Mouse (Mus musculus) heart, embryonic 16.5 days (tissue): ENCODE data around the gene Cog4. TPM values are rescaled to one million over a fixed set of nuclear protein-coding genes. Genes with fewer than 3 reads are reported as not detected.
"Not testable (repeated sequence)": the region's sequence is repeated elsewhere in the genome, so short reads cannot be mapped to it uniquely, and the experiment has no call there.

ENCODE experiments used
- ATAC-seq: fragments of 200-750 bp; cut with Nextera tagmentation; replicated peaks from 2 replicates; pipeline ENCODE4 v1.8.0; 2017; ENCODE audit warnings: moderate number of reproducible peaks; ENCODE audit not compliant: insufficient read depth, low FRiP score; ENCODE audit errors: extremely low read depth
- H3K27ac ChIP-seq: fragments of 300-500 bp; sonication (generic); 2 replicates; pipeline ENCODE4 v1.5.1; 2014; ENCODE audit warnings: mild to moderate bottlenecking, low read length, control low read depth, moderate library complexity
- H3K27me3 ChIP-seq: fragments of 300-500 bp; sonication (generic); 2 replicates; pipeline ENCODE4 v1.6.1; 2014; ENCODE audit warnings: low read length, mixed read lengths; ENCODE audit not compliant: control insufficient read depth, insufficient read depth
- H3K36me3 ChIP-seq: fragments of 300-500 bp; sonication (generic); 2 replicates; pipeline ENCODE4 v1.6.1; 2014; ENCODE audit not compliant: control insufficient read depth, insufficient read depth
- H3K4me1 ChIP-seq: fragments of 300-500 bp; sonication (generic); 2 replicates; pipeline ENCODE4 v1.6.1; 2014; ENCODE audit warnings: low read length, mixed read lengths; ENCODE audit not compliant: control insufficient read depth, insufficient read depth
- H3K4me2 ChIP-seq: fragments of 300-500 bp; sonication (generic); 2 replicates; pipeline ENCODE4 v1.6.1; 2014; ENCODE audit warnings: low read depth, mild to moderate bottlenecking, control low read depth, low read length
- H3K4me3 ChIP-seq: fragments of 300-500 bp; sonication (generic); 2 replicates; pipeline ENCODE4 v1.5.1; 2014; ENCODE audit warnings: mild to moderate bottlenecking, control low read depth, low read length
- H3K9ac ChIP-seq: fragments of 300-500 bp; sonication (generic); 2 replicates; pipeline ENCODE4 v1.6.1; 2014; ENCODE audit warnings: low read length, control low read depth
- H3K9me3 ChIP-seq: fragments of 300-500 bp; sonication (generic); replicated peaks from 2 replicates; pipeline ENCODE4 v1.6.1; 2016; ENCODE audit warnings: low read length; ENCODE audit not compliant: control insufficient read depth
- WGBS: fragments of 180-500 bp; shearing (Covaris S2); extraction: QIAGEN DNeasy Blood & Tissue Kit; methylation state at CpG from one replicate; pipeline ENCODE4 v1.1.7; 2014; 5-methylcytosine and 5-hydroxymethylcytosine counted together
- polyA plus RNA-seq: library from polyadenylated mRNA; unstranded; fragments of >200 nt; fragmentation: Nextera tagmentation; extraction: Ambion mirVana; gene quantifications from 2 replicates; pipeline ENCODE4 v1.2.1, GENCODE M21; 2015

Gene Cog4
- polyA plus RNA-seq, 1 experiment from 2014 or later: 66.4 TPM

GRCm38 (mm10) chr8:110906682-110907081 lies 60.3 kb downstream of the Cog4 start:
- Histone ChIP-seq H3K9ac (no peak overlapping the region), H3K4me3 (no peak overlapping the region), H3K36me3 (no peaks in the 10 kb centered on the region), H3K4me1 (peaks cover under 1% of the 10 kb centered on the region; the same call in 1 of the 2 replicates), H3K9me3 (no peaks in the 10 kb centered on the region), H3K27ac (no peak overlapping the region), H3K4me2 (no peak overlapping the region), H3K27me3 (no peaks in the 10 kb centered on the region)
- 82% methylated on average over 1 of the region's 1 CpGs for WGBS
- ATAC-seq: no peak

DNA sequence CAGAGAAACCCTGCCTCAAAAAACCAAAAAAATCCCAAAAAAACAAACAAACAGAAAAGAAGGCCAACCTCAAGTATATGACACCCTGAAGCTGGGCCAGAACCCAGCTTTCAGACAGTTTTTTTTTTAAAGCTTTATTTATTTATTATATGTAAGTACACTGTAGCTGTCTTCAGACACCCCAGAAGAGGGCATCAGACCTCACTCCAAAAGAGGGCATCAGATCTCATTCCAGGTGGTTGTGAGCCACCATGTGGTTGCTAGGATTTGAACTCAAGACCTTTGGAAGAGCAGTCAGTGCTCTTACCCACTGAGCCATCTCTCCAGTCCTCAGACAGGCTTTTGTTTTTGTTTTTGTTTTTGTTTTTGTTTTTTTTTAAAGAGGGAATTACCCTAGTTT lies 63.5 kb downstream of the Cog4 start:
- H3K9me3 ChIP-seq, H3K9ac ChIP-seq, H3K4me1 ChIP-seq, H3K27ac ChIP-seq, H3K27me3 ChIP-seq, ATAC-seq, H3K36me3 ChIP-seq, H3K4me2 ChIP-seq, H3K4me3 ChIP-seq: not testable (repeated sequence)

GRCm38 (mm10) chr8:110911576-110912570 lies 65.5 kb downstream of the Cog4 start:
- Histone ChIP-seq H3K27ac (no peak overlapping the region), H3K9me3 (no peaks in the 10 kb centered on the region), H3K4me3 (no peak overlapping the region), H3K4me2 (no peak overlapping the region), H3K9ac (no peak overlapping the region), H3K27me3 (no peaks in the 10 kb centered on the region), H3K36me3 (no peaks in the 10 kb centered on the region), H3K4me1 (no peaks in the 10 kb centered on the region)
- WGBS: 81% methylated on average over 15 of the region's 15 CpGs
- no peak for ATAC-seq

GRCm38 (mm10) chr8:110917415-110917814 lies 71.0 kb downstream of the Cog4 start:
- WGBS: 31% methylated on average over 2 of the region's 2 CpGs
- Histone ChIP-seq H3K4me1 (peaks cover 21% of the 10 kb centered on the region), H3K27ac (no peak overlapping the region), H3K27me3 (no peaks in the 10 kb centered on the region), H3K9me3 (no peaks in the 10 kb centered on the region), H3K4me2 (no peak overlapping the region), H3K4me3 (no peak overlapping the region), H3K36me3 (no peaks in the 10 kb centered on the region), H3K9ac (no peak overlapping the region)
- no peak for ATAC-seq

GRCm38 (mm10) chr8:110918027-110918426 lies 71.6 kb downstream of the Cog4 start:
- H3K4me3 ChIP-seq: no peak overlapping the region
- H3K27ac ChIP-seq: no peak overlapping the region
- no peaks in the 10 kb centered on the region for H3K9me3 ChIP-seq
- H3K27me3 ChIP-seq: no peaks in the 10 kb centered on the region
- no peak overlapping the region for H3K9ac ChIP-seq
- ATAC-seq: no peak
- no peaks in the 10 kb centered on the region for H3K36me3 ChIP-seq
- peaks cover 21% of the 10 kb centered on the region for H3K4me1 ChIP-seq
- WGBS: 83% methylated on average over 11 of the region's 11 CpGs
- no peak overlapping the region for H3K4me2 ChIP-seq

GRCm38 (mm10) chr8:110918460-110918859 lies 72.1 kb downstream of the Cog4 start:
- Histone ChIP-seq H3K36me3 (no peaks in the 10 kb centered on the region), H3K4me2 (no peak overlapping the region), H3K4me1 (peaks cover 21% of the 10 kb centered on the region), H3K4me3 (no peak overlapping the region), H3K27ac (no peak overlapping the region), H3K9ac (no peak overlapping the region), H3K27me3 (no peaks in the 10 kb centered on the region), H3K9me3 (no peaks in the 10 kb centered on the region)
- ATAC-seq: no peak
- 69% methylated on average over 8 of the region's 8 CpGs for WGBS

GRCm38 (mm10) chr8:110919341-110920031 lies 73.1 kb downstream of the Cog4 start, which contains the start of gene St3gal2:
Gene St3gal2, plus strand, starts transcription at chr8:110919922.
- Histone ChIP-seq H3K9ac (peak within 1 kb of the TSS; percentile 95), H3K27ac (peak within 1 kb of the TSS; percentile 83), H3K4me3 (peak within 1 kb of the TSS; percentile 89), H3K36me3 (no peaks in the 10 kb centered on the region), H3K9me3 (no peaks in the 10 kb centered on the region), H3K4me2 (peak within 1 kb of the TSS; percentile 90), H3K4me1 (peaks cover 21% of the 10 kb centered on the region), H3K27me3 (no peaks in the 10 kb centered on the region)
- under 1% methylated on average over 28 of the region's 36 CpGs for WGBS
- ATAC-seq: peak; percentile 97

GRCm38 (mm10) chr8:110920032-110920772 lies 73.8 kb downstream of the Cog4 start:
- ATAC-seq: peak; percentile 1; the same call in 1 of the 2 replicates
- peaks cover 21% of the 10 kb centered on the region for H3K4me1 ChIP-seq
- H3K27me3 ChIP-seq: no peaks in the 10 kb centered on the region
- H3K4me3 ChIP-seq: peak overlapping the region; percentile 89
- H3K9me3 ChIP-seq: no peaks in the 10 kb centered on the region
- H3K9ac ChIP-seq: peak overlapping the region; percentile 95
- 1% methylated on average over 35 of the region's 37 CpGs for whole genome bisulfite sequencing
- peak overlapping the region; percentile 83 for H3K27ac ChIP-seq
- peak overlapping the region; percentile 90 for H3K4me2 ChIP-seq
- no peaks in the 10 kb centered on the region for H3K36me3 ChIP-seq
